Mouse (Mus musculus): ENCODE measurements at regions not wholly inside any gene's neighbourhood (a gene's known extent, or its start where the extent isn't known, plus 50 kb on each side); places are given as distances from the start of the nearest gene placed in this dataset.

- no peak for TF ChIP-seq CEBPB (IDR thresholded peaks at IDR 0.05; ENCODE audit: insufficient read depth, poor library complexity, severe bottlenecking)
- TF ChIP-seq MAX (IDR thresholded peaks at IDR 0.05; ENCODE audit: low read depth), result no peak
- TF ChIP-seq USF1 (IDR thresholded peaks at IDR 0.05; ENCODE audit: low read depth), result no peak
- TF ChIP-seq MYOG (IDR thresholded peaks at IDR 0.05; ENCODE audit: control insufficient read depth in 1 of 3, insufficient read depth in 1 of 3, insufficient read length in 2 of 3, low read depth in 2 of 3), result no peak
- no peak for TF ChIP-seq POLR2A (IDR thresholded peaks at IDR 0.05; ENCODE audit: insufficient read length, low read depth)
- no peak for TF ChIP-seq TCF3 (IDR thresholded peaks at IDR 0.05; ENCODE audit: insufficient read length, low read depth)
- no peak for TF ChIP-seq TCF12 (IDR thresholded peaks at IDR 0.05; ENCODE audit: insufficient read depth, poor library complexity, severe bottlenecking)
- TF ChIP-seq REST (IDR thresholded peaks at IDR 0.05; ENCODE audit: insufficient read depth, insufficient read length), result no peak
- TF ChIP-seq MYOD1 (IDR thresholded peaks at IDR 0.05; ENCODE audit: control insufficient read depth in 1 of 3, insufficient read length in 2 of 3, low read depth in 2 of 3), result no peak
- no peak for TF ChIP-seq E2F4 (IDR thresholded peaks at IDR 0.05; ENCODE audit: insufficient read depth)
- TF ChIP-seq SRF (IDR thresholded peaks at IDR 0.05; ENCODE audit: control insufficient read depth, insufficient read length, low read depth), result no peak
Observed at GRCm38 (mm10) chr13:113438872-113439271, 145.9 kb downstream of the BC067074 start.
